Mouse (Mus musculus): Measurements from ENCODE around the gene Icam5. TPM values are rescaled to one million over a fixed set of nuclear protein-coding genes. Genes with fewer than 3 reads are reported as not detected.

Icam5 gene
- polyA plus RNA-seq, 1 experiment from 2014 or later, result 0.05 TPM

- no peaks in the 10 kb centered on the region for H3K9me3 ChIP-seq (ENCODE audit: low read length)
- H3K9ac ChIP-seq (replicated peaks), result no peak overlapping the region
- DNase-seq (no peak), ATAC-seq (no peak)
- H3K4me1 ChIP-seq (ENCODE audit: insufficient read depth), result no peaks in the 10 kb centered on the region; the same call in 1 of the 2 replicates
- H3K4me2 ChIP-seq (ENCODE audit: low read depth, low read length), result no peak overlapping the region
- WGBS (ENCODE audit: insufficient replicate concordance), result 62% methylated on average over 3 of the region's 3 CpGs
- H3K36me3 ChIP-seq (replicated peaks; ENCODE audit: insufficient read depth, low read length), result no peaks in the 10 kb centered on the region
- H3K27ac ChIP-seq (ENCODE audit: low read depth), result no peak overlapping the region
- TF ChIP-seq EP300 (IDR thresholded peaks at IDR 0.05; ENCODE audit: low read depth) (no peak), CTCF (IDR thresholded peaks at IDR 0.05; ENCODE audit: low read depth) (no peak)
- 0 out of 2 replicates have a peak, but pooled peaks cover 3% of the 10 kb centered on the region for H3K27me3 ChIP-seq (ENCODE audit: insufficient read depth, low read length)
- no peak overlapping the region for H3K4me3 ChIP-seq (ENCODE audit: low read depth, low read length)
Measured at GRCm38 (mm10) chr9:21045235-21045634, 13.4 kb downstream of the Icam5 start.

DNA sequence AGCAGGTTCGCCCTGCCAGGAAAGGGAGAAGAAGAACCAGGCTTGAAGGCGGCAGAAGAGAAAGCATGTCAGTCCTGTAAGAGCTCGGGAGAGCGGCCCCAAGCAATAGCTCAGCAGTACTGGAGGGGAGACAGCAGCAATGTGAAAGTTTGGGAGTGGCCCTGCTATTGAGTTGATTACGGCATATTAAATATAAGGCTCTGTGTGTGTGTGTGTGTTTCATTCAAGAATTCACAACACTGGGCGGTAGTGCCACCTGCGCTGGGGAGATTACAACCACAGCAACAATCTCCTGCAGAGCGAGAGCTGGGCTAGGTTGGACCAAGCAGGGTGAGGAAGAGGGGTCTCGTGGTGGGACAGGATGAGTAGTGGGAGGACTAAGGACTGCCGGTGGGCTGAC lies 19.7 kb downstream of the Icam5 start:
- WGBS (ENCODE audit: insufficient replicate concordance), result 50% methylated on average over 10 of the region's 10 CpGs
- no peak for TF ChIP-seq EP300 (IDR thresholded peaks at IDR 0.05; ENCODE audit: low read depth)
- TF ChIP-seq CTCF (IDR thresholded peaks at IDR 0.05; ENCODE audit: low read depth), result no peak
- Histone ChIP-seq H3K4me1 (ENCODE audit: insufficient read depth) (no peaks in the 10 kb centered on the region), H3K9ac (replicated peaks) (no peak overlapping the region), H3K4me2 (ENCODE audit: low read depth, low read length) (no peak overlapping the region), H3K27ac (ENCODE audit: low read depth) (no peak overlapping the region), H3K27me3 (ENCODE audit: insufficient read depth, low read length) (no peaks in the 10 kb centered on the region), H3K9me3 (ENCODE audit: low read length) (no peaks in the 10 kb centered on the region), H3K36me3 (replicated peaks; ENCODE audit: insufficient read depth, low read length) (no peaks in the 10 kb centered on the region), H3K4me3 (ENCODE audit: low read depth, low read length) (no peak overlapping the region)
- DNase-seq (no peak), ATAC-seq (peak; percentile 58)

- Histone ChIP-seq H3K4me3 (ENCODE audit: low read depth, low read length) (no peak overlapping the region), H3K9ac (replicated peaks) (no peak overlapping the region), H3K9me3 (ENCODE audit: low read length) (no peaks in the 10 kb centered on the region), H3K4me2 (ENCODE audit: low read depth, low read length) (no peak overlapping the region), H3K27me3 (ENCODE audit: insufficient read depth, low read length) (no peaks in the 10 kb centered on the region), H3K36me3 (replicated peaks; ENCODE audit: insufficient read depth, low read length) (peaks cover 13% of the 10 kb centered on the region), H3K4me1 (ENCODE audit: insufficient read depth) (no peaks in the 10 kb centered on the region), H3K27ac (ENCODE audit: low read depth) (no peak overlapping the region)
- no peak for DNase-seq
- 87% methylated on average over 2 of the region's 2 CpGs for WGBS (ENCODE audit: insufficient replicate concordance)
- no peak for TF ChIP-seq CTCF (IDR thresholded peaks at IDR 0.05; ENCODE audit: low read depth)
- TF ChIP-seq EP300 (IDR thresholded peaks at IDR 0.05; ENCODE audit: low read depth), result no peak
- no peak for ATAC-seq
Measured at GRCm38 (mm10) chr9:21062928-21063327, 31.1 kb downstream of the Icam5 start.

- H3K4me1 ChIP-seq (ENCODE audit: insufficient read depth), result no peaks in the 10 kb centered on the region; the same call in 1 of the 2 replicates
- 89% methylated on average over 26 of the region's 27 CpGs for WGBS (ENCODE audit: insufficient replicate concordance)
- no peak within 1 kb of the TSS for H3K9ac ChIP-seq (replicated peaks)
- DNase-seq (no peak), ATAC-seq (no peak)
- peaks cover 16% of the 10 kb centered on the region for H3K36me3 ChIP-seq (replicated peaks; ENCODE audit: insufficient read depth, low read length)
- TF ChIP-seq EP300 (IDR thresholded peaks at IDR 0.05; ENCODE audit: low read depth), result no peak
- no peak for TF ChIP-seq CTCF (IDR thresholded peaks at IDR 0.05; ENCODE audit: low read depth)
- H3K27ac ChIP-seq (ENCODE audit: low read depth), result no peak within 1 kb of the TSS
- H3K9me3 ChIP-seq (ENCODE audit: low read length), result no peaks in the 10 kb centered on the region
- H3K27me3 ChIP-seq (ENCODE audit: insufficient read depth, low read length), result no peaks in the 10 kb centered on the region
- no peak within 1 kb of the TSS for H3K4me3 ChIP-seq (ENCODE audit: low read depth, low read length)
- H3K4me2 ChIP-seq (ENCODE audit: low read depth, low read length), result no peak within 1 kb of the TSS
Measured at GRCm38 (mm10) chr9:21067006-21067684, 35.3 kb downstream of the Icam5 start, which contains the start of gene Zglp1. Zglp1 (minus strand) TSS chr9:21067093.

DNA sequence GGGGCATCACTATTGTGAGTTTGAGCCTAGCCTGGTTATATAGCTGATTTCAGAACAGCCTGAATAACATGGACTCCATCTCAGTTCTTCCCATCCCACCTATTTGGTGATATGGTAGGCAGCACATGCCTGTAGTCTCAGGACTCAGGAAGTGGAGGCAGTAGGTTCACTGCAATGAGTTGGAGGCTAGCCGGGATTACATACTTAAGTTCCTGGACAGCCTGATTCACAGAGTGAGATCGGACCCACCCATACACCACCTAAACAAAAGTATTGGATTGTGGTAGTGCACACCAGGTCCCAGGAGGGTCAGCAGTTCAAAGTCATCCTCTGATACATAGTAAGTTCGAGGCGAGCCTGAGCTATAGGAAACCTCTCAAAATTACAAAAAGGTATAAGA lies 40.8 kb downstream of the Icam5 start:
- Histone ChIP-seq H3K27ac (ENCODE audit: low read depth) (no peak overlapping the region), H3K27me3 (ENCODE audit: insufficient read depth, low read length) (no peaks in the 10 kb centered on the region), H3K36me3 (replicated peaks; ENCODE audit: insufficient read depth, low read length) (peaks cover 26% of the 10 kb centered on the region), H3K4me3 (ENCODE audit: low read depth, low read length) (peak overlapping the region; percentile 68), H3K4me1 (ENCODE audit: insufficient read depth) (peaks cover 16% of the 10 kb centered on the region), H3K9ac (replicated peaks) (peak overlapping the region; percentile 69), H3K9me3 (ENCODE audit: low read length) (no peaks in the 10 kb centered on the region), H3K4me2 (ENCODE audit: low read depth, low read length) (peak overlapping the region; percentile 88)
- 4% methylated on average over 4 of the region's 4 CpGs for WGBS (ENCODE audit: insufficient replicate concordance)
- DNase-seq, result no peak
- TF ChIP-seq EP300 (IDR thresholded peaks at IDR 0.05; ENCODE audit: low read depth) (no peak), CTCF (IDR thresholded peaks at IDR 0.05; ENCODE audit: low read depth) (no peak)
- ATAC-seq, result peak; percentile 13

GRCm38 (mm10) chr9:21073044-21073840 lies 41.4 kb downstream of the Icam5 start, which contains the start of the genes Gm49373 and Fdx1l:
Gm49373 (minus strand) TSS chr9:21073096.
Fdx1l (minus strand) TSS chr9:21073614.
- peaks cover 16% of the 10 kb centered on the region for H3K4me1 ChIP-seq (ENCODE audit: insufficient read depth)
- H3K9ac ChIP-seq (replicated peaks), result peak within 1 kb of the TSS; percentile 69
- ATAC-seq (peak; percentile 96), DNase-seq (peak; percentile 91)
- TF ChIP-seq EP300 (IDR thresholded peaks at IDR 0.05; ENCODE audit: low read depth), result no peak
- no peak for TF ChIP-seq CTCF (IDR thresholded peaks at IDR 0.05; ENCODE audit: low read depth)
- peak within 1 kb of the TSS; percentile 88 for H3K4me2 ChIP-seq (ENCODE audit: low read depth, low read length)
- H3K27ac ChIP-seq (ENCODE audit: low read depth), result peak within 1 kb of the TSS; percentile 64
- no peaks in the 10 kb centered on the region for H3K27me3 ChIP-seq (ENCODE audit: insufficient read depth, low read length)
- peaks cover 28% of the 10 kb centered on the region for H3K36me3 ChIP-seq (replicated peaks; ENCODE audit: insufficient read depth, low read length)
- WGBS (ENCODE audit: insufficient replicate concordance), result 2% methylated on average over 57 of the region's 58 CpGs
- peak within 1 kb of the TSS; percentile 68 for H3K4me3 ChIP-seq (ENCODE audit: low read depth, low read length)
- H3K9me3 ChIP-seq (ENCODE audit: low read length), result no peaks in the 10 kb centered on the region

Data from liver, postnatal 0 days (tissue).